Mouse (Mus musculus): Measurements from ENCODE around the gene Rnf187.

Gene Rnf187

GRCm38 (mm10) chr11:58938322-58939087 is at the start of gene Rnf187:
Gene Rnf187 (minus strand): TSS chr11:58938916.
- peak; percentile 85 for DNase-seq (ENCODE audit: low read depth, low spot score)

- no peak for DNase-seq (ENCODE audit: low read depth, low spot score)
Observed at GRCm38 (mm10) chr11:58985299-58985917, 46.7 kb upstream of the Rnf187 start.

DNA sequence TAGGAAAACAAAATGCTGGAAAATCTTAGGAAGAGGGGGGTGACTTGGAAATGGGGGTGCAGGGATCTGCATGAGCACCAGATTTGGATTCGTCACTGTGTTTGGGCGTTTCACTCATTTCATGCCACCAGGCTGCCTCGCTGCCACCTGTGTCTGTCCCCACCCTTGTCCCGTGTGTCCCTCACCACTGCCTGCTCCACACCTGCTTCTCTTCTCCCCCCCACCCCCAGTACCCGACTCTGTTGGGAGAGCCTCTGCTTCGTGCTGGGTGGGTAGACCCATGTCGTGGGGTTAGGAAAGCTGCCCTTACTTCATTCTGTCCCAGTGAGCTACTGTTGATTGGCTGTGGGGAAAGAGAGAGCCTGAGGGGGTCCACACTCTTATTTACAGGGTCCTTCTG is 45.9 kb upstream of the Rnf187 start:
- DNase-seq (ENCODE audit: low read depth, low spot score): no peak

DNA sequence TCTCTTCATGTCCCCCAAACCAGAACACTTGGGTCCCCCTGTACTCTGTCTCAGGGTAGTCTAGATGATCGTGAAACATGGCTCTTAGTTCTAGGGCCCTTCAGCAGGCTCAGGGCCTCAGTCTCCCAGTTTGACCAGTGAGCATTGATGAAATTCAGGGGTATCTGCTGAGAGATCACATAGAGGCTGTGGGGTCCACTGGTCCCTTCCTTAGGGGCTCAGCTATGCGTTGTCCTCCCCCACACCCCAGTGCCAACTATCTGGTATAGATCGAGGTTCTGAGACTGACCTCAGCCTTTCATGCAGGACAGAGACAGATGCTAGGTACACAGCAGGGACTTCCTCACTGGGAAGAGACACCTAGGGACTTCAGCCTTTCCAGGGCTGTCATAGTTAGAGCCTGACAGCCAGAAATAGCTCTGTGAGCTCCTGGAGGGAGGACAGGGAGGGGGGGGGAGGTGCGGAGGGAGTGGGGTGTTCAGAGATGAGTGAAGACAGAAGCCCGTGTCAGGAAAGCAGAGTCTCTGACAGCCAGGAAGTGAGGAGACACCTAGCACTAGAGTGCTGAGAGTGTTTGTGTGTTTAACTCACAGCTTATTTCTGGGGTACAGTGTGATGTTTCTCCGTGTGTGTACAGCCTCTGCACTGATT is 45.1 kb upstream of the Rnf187 start:
- no peak for DNase-seq (ENCODE audit: low read depth, low spot score)

- no peak for DNase-seq (ENCODE audit: low read depth, low spot score)
Observed at GRCm38 (mm10) chr11:58982471-58983097, 43.9 kb upstream of the Rnf187 start.

DNA sequence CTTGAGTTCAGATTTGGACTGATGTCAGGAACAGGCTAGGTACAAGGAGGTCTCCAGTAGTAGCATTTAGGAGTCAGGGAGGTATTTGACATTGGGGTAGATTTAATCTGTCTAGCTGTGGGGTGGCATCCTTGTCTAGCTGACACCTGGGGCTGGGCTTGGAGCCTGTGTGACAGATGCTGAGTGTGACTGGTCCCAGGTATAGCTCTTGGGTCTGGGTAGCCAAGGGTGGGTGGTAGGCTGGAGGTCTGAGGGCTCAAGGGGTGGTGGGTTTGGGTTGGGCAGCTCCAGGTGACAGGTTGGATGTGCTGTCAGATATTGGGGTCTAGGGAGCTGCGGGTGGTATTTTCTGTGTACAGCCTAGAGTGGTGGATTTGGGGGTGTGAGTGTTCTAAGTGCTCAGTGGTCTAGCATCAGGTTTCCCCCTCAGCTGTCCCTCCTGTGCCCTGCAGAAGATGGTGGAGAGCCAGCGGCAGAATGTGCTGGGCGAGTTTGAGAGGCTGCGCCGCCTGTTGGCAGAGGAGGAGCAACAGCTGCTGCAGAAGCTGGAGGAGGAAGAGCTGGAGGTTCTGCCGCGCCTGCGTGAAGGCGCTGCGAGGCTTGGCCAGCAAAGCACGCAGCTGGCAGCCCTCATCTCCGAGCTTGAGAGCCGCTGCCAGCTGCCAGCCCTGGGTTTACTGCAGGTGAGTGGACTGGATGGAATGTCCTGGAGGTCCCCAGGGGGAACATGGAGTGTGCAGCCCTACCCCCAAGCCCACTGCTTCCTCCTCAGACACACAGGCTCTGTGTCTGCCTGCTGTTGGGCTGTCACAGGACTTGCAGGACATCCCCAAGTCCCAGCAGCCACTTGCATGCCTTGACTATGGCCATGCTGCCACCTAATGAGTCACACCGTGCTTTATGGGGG is 43.1 kb upstream of the Rnf187 start:
- no peak for DNase-seq (ENCODE audit: low read depth, low spot score)

GRCm38 (mm10) chr11:58980381-58980990 is 41.8 kb upstream of the Rnf187 start:
- DNase-seq (ENCODE audit: low read depth, low spot score): no peak

GRCm38 (mm10) chr11:58979661-58980060 is 40.9 kb upstream of the Rnf187 start:
- DNase-seq (ENCODE audit: low read depth, low spot score): no peak

DNA sequence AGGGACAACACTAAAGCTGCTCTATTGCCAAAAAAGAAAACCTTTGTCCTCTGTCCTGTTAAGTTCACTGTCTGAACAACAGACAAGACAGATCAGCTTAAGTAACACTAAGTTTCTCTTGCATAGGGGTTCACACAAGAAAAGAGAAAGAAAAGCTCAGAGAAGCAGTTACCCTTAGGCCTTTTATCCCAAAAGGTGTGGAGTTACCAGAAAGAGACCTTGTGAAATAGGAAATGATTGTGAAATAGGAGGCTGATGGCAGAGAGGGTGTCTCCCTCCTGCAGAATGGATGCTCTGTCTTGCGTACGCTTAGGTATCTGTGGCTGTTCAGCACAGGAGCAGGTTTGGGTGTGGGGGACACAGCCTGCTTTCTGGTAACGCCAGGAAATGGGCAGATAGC is 40.5 kb upstream of the Rnf187 start:
- no peak for DNase-seq (ENCODE audit: low read depth, low spot score)

DNA sequence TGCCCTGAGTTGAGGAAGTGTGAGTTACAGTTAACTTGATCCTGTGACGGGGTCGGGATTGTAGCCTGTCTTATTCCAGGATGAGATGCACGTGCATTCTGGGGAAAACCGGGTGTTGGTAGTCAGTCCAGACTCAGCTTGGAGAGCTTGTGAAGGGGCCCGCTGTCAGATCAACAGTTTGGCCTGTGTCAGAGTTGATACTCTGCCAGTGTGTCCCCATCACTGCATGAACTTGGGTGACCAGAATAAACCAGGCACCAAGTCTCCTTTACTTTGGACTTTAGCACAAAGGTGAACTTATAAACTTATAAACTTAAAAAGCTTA is 40.0 kb upstream of the Rnf187 start:
- no peak for DNase-seq (ENCODE audit: low read depth, low spot score)

DNA sequence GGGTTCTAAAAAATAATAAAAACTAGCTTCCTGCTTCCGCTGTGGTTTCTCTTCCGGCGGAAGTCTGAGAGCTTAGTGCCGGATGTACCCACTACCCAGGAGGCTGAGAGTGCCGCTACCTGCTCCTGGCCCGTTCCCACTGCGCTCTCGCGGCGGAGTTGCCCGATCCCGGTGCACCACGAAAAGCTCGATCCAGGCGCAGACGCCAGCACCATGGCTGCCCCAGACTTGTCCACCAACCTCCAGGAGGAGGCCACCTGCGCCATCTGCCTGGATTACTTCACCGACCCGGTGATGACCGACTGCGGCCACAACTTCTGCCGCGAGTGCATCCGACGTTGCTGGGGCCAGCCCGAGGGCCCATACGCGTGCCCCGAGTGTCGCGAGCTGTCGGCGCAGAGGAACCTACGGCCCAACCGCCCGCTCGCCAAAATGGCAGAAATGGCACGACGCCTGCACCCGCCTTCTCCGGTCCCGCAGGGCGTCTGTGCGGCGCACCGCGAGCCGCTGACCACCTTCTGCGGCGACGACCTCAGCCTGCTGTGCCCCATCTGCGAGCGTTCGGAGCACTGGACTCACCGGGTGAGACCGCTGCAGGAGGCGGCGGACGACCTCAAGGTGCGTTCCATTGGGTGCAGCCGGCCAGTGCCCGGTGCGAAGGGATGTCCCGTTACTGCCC is 39.5 kb upstream of the Rnf187 start, which contains the start of gene Trim11:
Trim11 (plus strand) TSS at position 67 of the 679 bp plus-strand sequence.
- DNase-seq (ENCODE audit: low read depth, low spot score): peak; percentile 43

DNA sequence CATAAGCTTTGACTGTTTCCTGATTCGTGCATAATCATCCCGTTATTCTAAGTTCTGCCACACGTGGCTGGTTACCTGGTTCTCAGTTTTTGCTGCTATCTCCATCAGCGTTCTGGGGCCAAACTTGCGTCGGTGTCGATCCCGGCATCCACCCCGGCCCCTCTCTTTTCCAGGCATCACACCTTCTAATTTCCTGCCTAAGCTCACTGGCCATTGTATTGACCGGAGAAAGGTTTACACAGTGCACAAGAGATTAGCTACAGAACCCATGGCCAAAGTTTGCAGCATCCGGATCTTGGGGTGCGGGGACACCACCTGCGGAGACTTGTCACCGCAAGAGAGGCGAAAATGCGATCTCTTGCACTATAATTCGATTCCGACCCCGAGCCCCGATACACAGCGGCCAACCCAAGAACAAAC is 38.9 kb upstream of the Rnf187 start:
- DNase-seq (ENCODE audit: low read depth, low spot score): no peak

- no peak for DNase-seq (ENCODE audit: low read depth, low spot score)
Observed at GRCm38 (mm10) chr11:58977150-58977549, 38.4 kb upstream of the Rnf187 start.

DNA sequence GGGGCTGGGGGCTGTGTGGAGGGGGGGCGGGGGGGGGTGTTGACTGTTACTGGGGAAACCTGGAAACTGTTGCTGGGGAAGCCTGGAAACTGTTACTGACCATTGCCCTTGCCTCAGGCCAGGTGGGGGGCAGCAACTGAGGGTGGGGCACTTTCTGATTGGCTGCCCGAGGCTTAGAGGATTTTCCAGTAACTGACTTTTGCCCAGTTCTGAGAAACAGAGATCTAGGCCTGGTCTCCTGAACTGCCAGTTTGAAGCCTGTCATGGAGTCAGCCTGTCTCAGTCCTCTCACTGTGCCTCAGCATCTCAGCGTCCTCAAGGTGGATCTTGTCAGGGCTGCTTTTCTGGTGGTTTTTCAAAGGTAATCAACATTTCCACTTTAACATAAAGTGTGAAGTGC is 35.7 kb upstream of the Rnf187 start:
- DNase-seq (ENCODE audit: low read depth, low spot score): no peak

- no peak for DNase-seq (ENCODE audit: low read depth, low spot score)
Observed at GRCm38 (mm10) chr11:58971796-58972195, 33.1 kb upstream of the Rnf187 start.

DNA sequence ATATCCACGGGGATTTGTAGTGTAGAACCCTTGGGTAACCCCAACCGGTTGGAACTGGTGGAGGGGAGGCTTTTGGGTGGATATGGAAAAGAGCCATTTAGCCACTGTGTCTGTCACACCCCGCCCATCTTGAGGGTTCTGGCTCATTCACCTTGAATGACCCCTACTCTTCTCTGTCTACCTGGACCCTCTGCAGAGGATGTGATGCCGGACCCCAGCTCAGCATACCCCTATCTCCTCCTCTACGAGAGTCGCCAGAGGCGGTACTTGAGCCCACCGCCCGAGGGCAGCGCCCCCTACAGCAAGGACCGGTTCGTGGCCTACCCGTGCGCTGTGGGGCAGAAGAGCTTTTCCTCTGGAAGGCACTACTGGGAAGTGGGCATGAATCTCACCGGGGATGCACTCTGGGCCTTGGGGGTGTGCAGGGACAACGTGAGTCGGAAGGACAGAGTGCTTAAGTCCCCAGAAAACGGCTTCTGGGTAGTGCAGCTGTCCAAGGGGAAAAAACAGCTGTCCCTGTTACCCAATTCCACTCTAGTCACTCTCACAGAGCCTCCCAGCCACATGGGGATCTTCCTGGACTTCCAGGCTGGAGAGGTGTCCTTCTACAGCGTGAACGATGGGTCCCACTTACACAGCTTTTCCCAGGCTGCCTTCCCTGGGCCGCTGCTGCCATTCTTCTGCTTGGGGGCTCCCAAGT is 32.3 kb upstream of the Rnf187 start:
- no peak for DNase-seq (ENCODE audit: low read depth, low spot score)

DNA sequence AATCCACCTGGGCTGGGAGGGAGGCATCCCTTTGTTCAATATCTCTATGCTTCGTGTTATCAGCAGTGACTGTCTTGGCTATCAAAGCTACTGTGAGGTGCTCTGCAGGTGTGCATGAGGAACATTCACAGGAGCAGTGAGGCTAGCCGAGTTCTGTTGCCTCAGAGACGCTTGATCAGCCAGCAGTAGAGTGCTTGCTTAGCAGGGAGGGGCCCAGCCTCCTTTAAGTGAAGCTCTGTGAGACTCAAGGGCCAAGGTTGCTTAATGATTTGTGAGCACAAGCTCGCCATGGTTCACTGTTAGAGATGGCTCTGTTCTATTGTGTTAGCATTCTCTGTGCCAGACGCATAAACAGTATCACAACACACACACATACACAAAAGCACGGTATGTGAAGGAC is 30.9 kb upstream of the Rnf187 start:
- no peak for DNase-seq (ENCODE audit: low read depth, low spot score)

DNA sequence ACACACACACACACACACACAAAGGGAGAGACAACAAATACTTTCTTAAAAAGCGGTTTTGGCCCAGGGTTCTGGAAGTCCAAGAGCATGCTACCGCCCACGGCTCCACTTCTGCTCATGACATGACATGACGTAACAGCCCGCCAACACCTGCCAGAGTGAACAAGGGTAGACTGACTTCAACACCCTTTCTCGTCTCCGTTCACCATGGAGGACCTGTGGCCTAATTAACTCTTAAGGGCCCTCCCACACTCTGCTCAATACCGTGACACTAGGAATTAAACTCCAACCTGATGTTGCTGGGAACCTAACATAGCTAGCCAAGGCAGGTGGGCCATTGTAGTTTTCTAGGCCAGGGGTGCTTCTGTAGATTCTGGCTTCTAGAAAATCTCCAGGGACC is 30.3 kb upstream of the Rnf187 start:
- DNase-seq (ENCODE audit: low read depth, low spot score): no peak

DNA sequence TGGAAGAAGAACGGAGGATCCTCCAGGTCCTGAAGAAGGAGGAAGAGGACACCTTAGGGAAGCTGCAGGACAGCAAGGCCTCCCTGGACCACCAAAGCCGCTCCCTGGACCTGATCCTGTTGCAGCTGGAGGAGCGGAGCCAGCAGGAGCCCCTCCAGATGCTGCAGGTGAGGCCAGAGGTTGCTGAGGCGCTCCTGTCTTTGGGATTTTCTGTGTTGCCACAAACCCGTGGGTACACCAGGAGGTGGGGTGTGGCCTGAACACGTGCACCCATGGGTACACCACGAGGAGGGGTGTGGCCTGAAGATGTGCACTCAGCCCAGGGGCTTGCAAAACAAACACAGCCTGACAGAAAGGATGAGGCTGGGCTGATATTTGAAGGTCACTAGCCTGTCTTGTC is 29.8 kb upstream of the Rnf187 start:
- DNase-seq (ENCODE audit: low read depth, low spot score): no peak

- no peak for DNase-seq (ENCODE audit: low read depth, low spot score)
Observed at GRCm38 (mm10) chr11:58967346-58967745, 28.6 kb upstream of the Rnf187 start.
